Mouse (Mus musculus): Measurements from ENCODE around the gene Baz2b.
A peak's percentile ranks its signal among the peaks of the same experiment; 100 is the strongest.

The Baz2b gene

GRCm38 (mm10) chr2:60128631-60129030 is 81.0 kb downstream of the Baz2b start:
- DNase-seq: peak; percentile 67

- peak; percentile 93 for DNase-seq
Measured at GRCm38 (mm10) chr2:60126831-60127230, 82.8 kb downstream of the Baz2b start.

GRCm38 (mm10) chr2:60126292-60126691 is 83.3 kb downstream of the Baz2b start:
- DNase-seq: peak; percentile 50

- peak; percentile 97 for DNase-seq
Measured at GRCm38 (mm10) chr2:60125049-60126004, 84.3 kb downstream of the Baz2b start.

- peak; percentile 97 for DNase-seq
Measured at GRCm38 (mm10) chr2:60124648-60125048, 85.0 kb downstream of the Baz2b start.

GRCm38 (mm10) chr2:60123911-60124647 is 85.6 kb downstream of the Baz2b start:
- DNase-seq: no peak

- DNase-seq: no peak
Measured at GRCm38 (mm10) chr2:60123061-60123874, 86.4 kb downstream of the Baz2b start.

GRCm38 (mm10) chr2:60122188-60122587 is 87.5 kb downstream of the Baz2b start:
- no peak for DNase-seq

GRCm38 (mm10) chr2:60120681-60121080 is 89.0 kb downstream of the Baz2b start:
- DNase-seq: no peak

GRCm38 (mm10) chr2:60118684-60119558 is 90.7 kb downstream of the Baz2b start:
- no peak for DNase-seq

- no peak for DNase-seq
Measured at GRCm38 (mm10) chr2:60117867-60118266, 91.8 kb downstream of the Baz2b start.

GRCm38 (mm10) chr2:60115891-60116554 is 93.6 kb downstream of the Baz2b start:
- DNase-seq: peak; percentile 73

GRCm38 (mm10) chr2:60114901-60115300 is 94.7 kb downstream of the Baz2b start:
- DNase-seq: peak; percentile 84

- DNase-seq: peak; percentile 83
Measured at GRCm38 (mm10) chr2:60113661-60114560, 95.7 kb downstream of the Baz2b start.

- peak; percentile 90 for DNase-seq
Measured at GRCm38 (mm10) chr2:60112116-60112515, 97.5 kb downstream of the Baz2b start.

GRCm38 (mm10) chr2:60109001-60109400 is 100.6 kb downstream of the Baz2b start:
- peak; percentile 17 for DNase-seq

- no peak for DNase-seq
Measured at GRCm38 (mm10) chr2:60096625-60097024, 113.0 kb downstream of the Baz2b start.

- DNase-seq: peak; percentile 79
Measured at GRCm38 (mm10) chr2:60090280-60090679, 119.4 kb downstream of the Baz2b start.

- peak; percentile 86 for DNase-seq
Measured at GRCm38 (mm10) chr2:60089528-60090247, 120.0 kb downstream of the Baz2b start.

Data from heart, adult 11 months (tissue).